Mouse (Mus musculus): ENCODE results near the gene Krtcap2.

- no peak for TF ChIP-seq CTCF (IDR thresholded peaks at IDR 0.05; ENCODE audit: insufficient read depth, low read depth, low read length)
- TF ChIP-seq POLR2A (IDR thresholded peaks at IDR 0.05; ENCODE audit: insufficient read depth, low read depth, low read length), result no peak
Measured at GRCm38 (mm10) chr3:89262417-89262816, 16.7 kb downstream of the Krtcap2 start.
